Mouse (Mus musculus) MEL (cell line): ENCODE data around the gene Plekha8. TPM values are rescaled to one million over a fixed set of nuclear protein-coding genes. Genes with fewer than 3 reads are reported as not detected.

Source experiments
- DNase-seq: peaks from one replicate; pipeline ENCODE4 v3.0.0; 2011; ENCODE audit warnings: low read depth, low spot score
- H3K27ac ChIP-seq: 2 replicates; pipeline ENCODE4 v1.5.1; 2012; ENCODE audit warnings: low read depth, mild to moderate bottlenecking, control low read depth, low read length, moderate library complexity; ENCODE audit not compliant: control insufficient read depth
- H3K27me3 ChIP-seq, 2 experiments: fragments of 150-350 bp in 1 of 2; sonication (generic) in 1 of 2; 2 replicates each; pipeline ENCODE4 v1.6.1; 2012; ENCODE audit warnings: low read length in 2 of 2, mild to moderate bottlenecking in 2 of 2, improper control_type of control experiment in 1 of 2, moderate library complexity in 1 of 2; ENCODE audit not compliant: insufficient read depth in 2 of 2, control insufficient read depth in 1 of 2
- H3K36me3 ChIP-seq, 2 experiments: 2 replicates each; pipeline ENCODE4 v1.6.1; 2012 to 2014; ENCODE audit warnings: low read length in 2 of 2, improper control_type of control experiment in 1 of 2, inconsistent platforms in 1 of 2, mild to moderate bottlenecking in 1 of 2; ENCODE audit not compliant: insufficient read depth in 2 of 2, control insufficient read depth in 1 of 2
- H3K4me1 ChIP-seq, 2 experiments: fragments of 150-350 bp in 1 of 2; sonication (generic) in 1 of 2; 2 replicates each; pipeline ENCODE4 v1.6.1; 2012; ENCODE audit warnings: low read length in 2 of 2, improper control_type of control experiment in 1 of 2, mild to moderate bottlenecking in 1 of 2; ENCODE audit not compliant: insufficient read depth in 2 of 2, control insufficient read depth in 1 of 2
- H3K4me3 ChIP-seq, 2 experiments: fragments of 150-350 bp in 1 of 2; sonication (generic) in 1 of 2; 2 replicates each; pipeline ENCODE4 v1.5.1; 2012; ENCODE audit warnings: low read depth in 2 of 2, low read length in 2 of 2, mild to moderate bottlenecking in 2 of 2, moderate library complexity in 2 of 2, control low read depth in 1 of 2, improper control_type of control experiment in 1 of 2; ENCODE audit not compliant: control insufficient read depth in 1 of 2, insufficient read depth in 1 of 2
- H3K79me2 ChIP-seq: 2 replicates; pipeline ENCODE4 v1.6.1; 2012; ENCODE audit warnings: mild to moderate bottlenecking, low read length, moderate library complexity; ENCODE audit not compliant: control insufficient read depth, poor library complexity, insufficient read depth
- H3K9ac ChIP-seq: 2 replicates; pipeline ENCODE4 v1.6.1; 2012; ENCODE audit warnings: low read depth, mild to moderate bottlenecking, control low read depth, low read length, moderate library complexity; ENCODE audit not compliant: control insufficient read depth, poor library complexity, severe bottlenecking
- H3K9me3 ChIP-seq: fragments of 150-350 bp; sonication (generic); replicated peaks from 2 replicates; pipeline ENCODE4 v1.6.1; 2012; ENCODE audit warnings: mild to moderate bottlenecking, low read length, improper control_type of control experiment, moderate library complexity; ENCODE audit not compliant: insufficient read depth
- CHD2 ChIP-seq: IDR thresholded peaks from 2 replicates; pipeline ENCODE4 v1.6.1; 2011; ENCODE audit warnings: low read length, improper control_type of control experiment
- CTCF ChIP-seq, 3 experiments: IDR thresholded peaks in 2 of 3; conservative IDR thresholded peaks in 1 of 3; 2 replicates each; pipeline ENCODE4 v1.5.1; 2011 to 2012; ENCODE audit warnings: low read length in 3 of 3, low read depth in 2 of 3, mild to moderate bottlenecking in 2 of 3, improper control_type of control experiment in 1 of 3, inconsistent platforms in 1 of 3, mixed read lengths in 1 of 3, moderate library complexity in 1 of 3; ENCODE audit not compliant: control insufficient read depth in 1 of 3, insufficient read depth in 1 of 3, poor library complexity in 1 of 3, severe bottlenecking in 1 of 3
- ELF1 ChIP-seq: IDR thresholded peaks from 2 replicates; pipeline ENCODE4 v1.6.1; 2014; ENCODE audit warnings: low read depth, mild to moderate bottlenecking, inconsistent platforms, low read length, improper control_type of control experiment, moderate library complexity
- EP300 ChIP-seq, 2 experiments: IDR thresholded peaks; 2 replicates each; pipeline ENCODE4 v1.6.1; 2011; ENCODE audit warnings: improper control_type of control experiment in 2 of 2, low read length in 2 of 2, low read depth in 1 of 2, mild to moderate bottlenecking in 1 of 2
- ETS1 ChIP-seq: IDR thresholded peaks from 2 replicates; pipeline ENCODE4 v1.6.1; 2012; ENCODE audit warnings: low read depth, mild to moderate bottlenecking, inconsistent platforms, low read length, improper control_type of control experiment, moderate library complexity
- GABPA ChIP-seq: IDR thresholded peaks from 2 replicates; pipeline ENCODE4 v1.6.1; 2012; ENCODE audit warnings: low read depth, mild to moderate bottlenecking, inconsistent platforms, low read length, improper control_type of control experiment, moderate library complexity
- GATA1 ChIP-seq: IDR thresholded peaks from 2 replicates; pipeline ENCODE4 v1.6.1; 2011; ENCODE audit warnings: low read depth, low read length, improper control_type of control experiment
- HCFC1 ChIP-seq: IDR thresholded peaks from 2 replicates; pipeline ENCODE4 v1.6.1; 2012; ENCODE audit warnings: low read depth, mild to moderate bottlenecking, inconsistent platforms, low read length, improper control_type of control experiment, moderate library complexity
- JUND ChIP-seq: IDR thresholded peaks from 2 replicates; pipeline ENCODE4 v1.6.1; 2011; ENCODE audit warnings: low read depth, mild to moderate bottlenecking, improper control_type of control experiment, low read length
- KAT2A ChIP-seq: conservative IDR thresholded peaks from 2 replicates; pipeline ENCODE4 v1.6.1; 2012; ENCODE audit warnings: low read depth, low read length, improper control_type of control experiment, inconsistent platforms
- MAX ChIP-seq: IDR thresholded peaks from 2 replicates; pipeline ENCODE4 v1.6.1; 2011; ENCODE audit warnings: low read length, improper control_type of control experiment
- MXI1 ChIP-seq: IDR thresholded peaks from 2 replicates; pipeline ENCODE4 v1.6.1; 2011; ENCODE audit warnings: mild to moderate bottlenecking, low read depth, low read length, improper control_type of control experiment
- NRF1 ChIP-seq: IDR thresholded peaks from 2 replicates; pipeline ENCODE4 v1.6.1; 2014; ENCODE audit warnings: low read depth, mild to moderate bottlenecking, inconsistent platforms, low read length, improper control_type of control experiment, moderate library complexity; ENCODE audit not compliant: poor library complexity, insufficient read depth, severe bottlenecking
- POLR2AphosphoS5 ChIP-seq: IDR thresholded peaks from 2 replicates; pipeline ENCODE4 v1.6.1; 2012; ENCODE audit warnings: low read depth, borderline replicate concordance, mild to moderate bottlenecking, inconsistent platforms, low read length, moderate library complexity, mixed read lengths
- SIN3A ChIP-seq: IDR thresholded peaks from 2 replicates; pipeline ENCODE4 v1.6.1; 2012; ENCODE audit warnings: low read length, improper control_type of control experiment, inconsistent platforms
- SMC3 ChIP-seq: IDR thresholded peaks from 2 replicates; pipeline ENCODE4 v1.6.1; 2011; ENCODE audit warnings: low read depth, low read length, improper control_type of control experiment
- TAL1 ChIP-seq: IDR thresholded peaks from 2 replicates; pipeline ENCODE4 v1.6.1; 2012; ENCODE audit warnings: mild to moderate bottlenecking, inconsistent platforms, low read length, moderate library complexity, mixed read lengths
- UBTF ChIP-seq: IDR thresholded peaks from 2 replicates; pipeline ENCODE4 v1.6.1; 2012; ENCODE audit warnings: low read depth, mild to moderate bottlenecking, inconsistent platforms, low read length, improper control_type of control experiment, moderate library complexity, borderline replicate concordance; ENCODE audit not compliant: insufficient read depth
- USF1 ChIP-seq: IDR thresholded peaks from 2 replicates; pipeline ENCODE4 v1.6.1; 2014; ENCODE audit warnings: low read depth, mild to moderate bottlenecking, inconsistent platforms, low read length, improper control_type of control experiment, moderate library complexity
- USF2 ChIP-seq, 2 experiments: IDR thresholded peaks; 2 replicates each; pipeline ENCODE4 v1.6.1; 2011 to 2012; ENCODE audit warnings: improper control_type of control experiment in 2 of 2, low read length in 2 of 2, borderline replicate concordance in 1 of 2, inconsistent platforms in 1 of 2, low read depth in 1 of 2, mild to moderate bottlenecking in 1 of 2; ENCODE audit not compliant: insufficient read depth in 1 of 2
- ZC3H11A ChIP-seq: IDR thresholded peaks from 2 replicates; pipeline ENCODE4 v1.6.1; 2012; ENCODE audit warnings: low read depth, mild to moderate bottlenecking, inconsistent platforms, low read length, improper control_type of control experiment
- ZKSCAN1 ChIP-seq: IDR thresholded peaks from 2 replicates; pipeline ENCODE4 v1.6.1; 2012; ENCODE audit warnings: low read depth, mild to moderate bottlenecking, inconsistent platforms, low read length, improper control_type of control experiment, moderate library complexity
- polyA plus RNA-seq, 2 experiments: library from polyadenylated mRNA; stranded (reverse) in 1 of 2; unstranded in 1 of 2; fragments of >175 nt in 1 of 2; fragments of >200 nt in 1 of 2; gene quantifications; 2 replicates each; pipeline versions ENCODE4 v1.2.1 to v1.2.4; 2012; ENCODE audit warnings: low replicate concordance in 2 of 2, low read depth in 1 of 2; ENCODE audit not compliant: insufficient read length in 2 of 2, insufficient read depth in 1 of 2, missing spikeins in 1 of 2
- total RNA-seq: library from RNA; depleted of rRNA; stranded (reverse); fragments of 300-350 nt; gene quantifications from 2 replicates; pipeline ENCODE4 v1.2.3, GENCODE M21; 2012

Gene Plekha8
- total and polyA plus RNA-seq, 3 experiments, result 11.6 to 16.8 TPM; not detected in 1

- no peak for TF ChIP-seq SMC3
- TF ChIP-seq TAL1, result no peak
- TF ChIP-seq ZC3H11A, result no peak
- TF ChIP-seq ZKSCAN1, result no peak
- no peak for TF ChIP-seq KAT2A
- DNase-seq, result no peak
- H3K9me3 ChIP-seq, result no peaks in the 10 kb centered on the region
- no peak overlapping the region for H3K27ac ChIP-seq
- H3K9ac ChIP-seq, result no peak overlapping the region
- H3K27me3 ChIP-seq, result no peaks in the 10 kb centered on the region
- no peak overlapping the region for H3K4me3 ChIP-seq
- no peaks in the 10 kb centered on the region; a peak in 1 of 4 replicates for H3K36me3 ChIP-seq
- no peaks in the 10 kb centered on the region for H3K4me1 ChIP-seq
- H3K79me2 ChIP-seq, result no peaks in the 10 kb centered on the region
These were observed 22.5 kb downstream of the Plekha8 start for GRCm38 (mm10) chr6:54617363-54617762.

DNA sequence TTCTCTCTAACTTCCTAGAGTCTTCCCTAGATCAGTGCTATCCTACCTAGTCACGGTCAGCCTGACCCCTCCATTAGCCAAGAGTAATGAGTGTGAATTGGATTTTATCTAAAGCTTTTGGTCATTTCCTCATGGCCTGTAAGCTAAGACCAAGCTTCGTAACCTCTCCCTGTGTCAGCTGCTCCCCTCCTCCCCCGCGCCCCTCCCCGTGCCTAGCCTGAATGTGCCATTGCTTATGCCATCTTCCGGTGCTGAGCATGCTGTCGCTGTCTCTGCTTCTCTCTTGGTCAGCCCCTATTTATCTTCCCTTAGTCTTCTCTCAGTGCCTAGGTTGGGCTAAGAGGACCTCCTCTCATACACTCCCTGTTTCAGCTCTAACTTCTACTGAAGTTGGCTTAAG lies 24.6 kb downstream of the Plekha8 start:
- Histone ChIP-seq H3K4me1 (no peaks in the 10 kb centered on the region), H3K9ac (no peak overlapping the region), H3K79me2 (no peaks in the 10 kb centered on the region), H3K9me3 (no peaks in the 10 kb centered on the region), H3K36me3 (no peaks in the 10 kb centered on the region; a peak in 1 of 4 replicates), H3K27ac (no peak overlapping the region), H3K4me3 (no peak overlapping the region), H3K27me3 (no peaks in the 10 kb centered on the region)
- no peak for DNase-seq
- TF ChIP-seq EP300 (IDR thresholded peaks at IDR 0.05; ENCODE audit: low read depth in 1 of 2, low read length in 2 of 2) (no peak), KAT2A (no peak), ZKSCAN1 (no peak), GABPA (no peak), POLR2AphosphoS5 (no peak), MXI1 (no peak), CTCF (IDR thresholded peaks at IDR 0.05 in 2 of 3, conservative IDR thresholded peaks at IDR 0.05 in 1 of 3; ENCODE audit: control insufficient read depth in 1 of 3, insufficient read depth in 1 of 3, low read depth in 2 of 3, low read length in 3 of 3, poor library complexity in 1 of 3, severe bottlenecking in 1 of 3) (no peak)

GRCm38 (mm10) chr6:54620357-54620756 lies 25.4 kb downstream of the Plekha8 start:
- Histone ChIP-seq H3K36me3 (no peaks in the 10 kb centered on the region; a peak in 1 of 4 replicates), H3K9ac (no peak overlapping the region), H3K4me3 (no peak overlapping the region), H3K27me3 (no peaks in the 10 kb centered on the region), H3K79me2 (no peaks in the 10 kb centered on the region), H3K27ac (no peak overlapping the region), H3K9me3 (no peaks in the 10 kb centered on the region), H3K4me1 (no peaks in the 10 kb centered on the region)
- no peak for DNase-seq
- TF ChIP-seq SMC3 (no peak), USF2 (IDR thresholded peaks at IDR 0.05; ENCODE audit: borderline replicate concordance in 1 of 2, insufficient read depth in 1 of 2, low read depth in 1 of 2, low read length in 2 of 2) (no peak), HCFC1 (no peak), CHD2 (no peak), ELF1 (no peak), NRF1 (no peak), JUND (no peak), ETS1 (no peak), USF1 (no peak), UBTF (no peak), MAX (no peak), ZC3H11A (no peak), GATA1 (no peak), SIN3A (no peak)
